In genomic region chr19:17761678-17762077, GRCm38 (mm10) we compare ENCODE assay signal across 11 mouse cellular contexts.
"Had no signal": no experiment of that assay in that cellular context is flagged by ENCODE, and none has a peak within 500 bp of the region (broad histone marks: within the 10 kb centered on the region; RNA-seq: fewer than 3 reads in every experiment).

No protein-coding gene starts in this region.

- H3K27ac ChIP-seq: left cerebral cortex, adult 2 months; limb, embryonic 10.5 days; liver, embryonic 14.5 days; midbrain, embryonic 12.5 days; neural tube, embryonic 12.5 days; stomach, postnatal 0 days had no signal

- DNase-seq: kidney, postnatal 25 days; lung, adult 2 months; lung, postnatal 4 days; thymus, postnatal 4 days had no signal

- H3K9ac ChIP-seq: liver, embryonic 14.5 days; midbrain, embryonic 12.5 days; neural tube, embryonic 12.5 days had no signal

- H3K36me3 ChIP-seq: limb, embryonic 10.5 days; midbrain, embryonic 12.5 days; neural tube, embryonic 12.5 days had no signal

- ATAC-seq: lung, postnatal 0 days had no signal

- H3K27me3 ChIP-seq: midbrain, embryonic 12.5 days; neural tube, embryonic 12.5 days had no signal

- H3K9me3 ChIP-seq: limb, embryonic 10.5 days; midbrain, embryonic 12.5 days; neural tube, embryonic 12.5 days had no signal

- H3K4me2 ChIP-seq: midbrain, embryonic 12.5 days; neural tube, embryonic 12.5 days had no signal

- H3K4me1 ChIP-seq: limb, embryonic 10.5 days; midbrain, embryonic 12.5 days; neural tube, embryonic 12.5 days had no signal

- H3K4me3 ChIP-seq: left cerebral cortex, adult 2 months; limb, embryonic 10.5 days; midbrain, embryonic 12.5 days; neural tube, embryonic 12.5 days had no signal
